Mouse (Mus musculus) leukemia stem cell, adult 10-12 weeks (primary cell): ENCODE results near the gene Esam. TPM values are rescaled to one million over a fixed set of nuclear protein-coding genes. Genes with fewer than 3 reads are reported as not detected.

Source experiments
- polyA plus RNA-seq: library from polyadenylated mRNA; stranded (reverse); fragments of >175 nt; gene quantifications from 2 replicates; pipeline ENCODE4 v1.2.3, GENCODE M21; 2012; ENCODE audit warnings: low replicate concordance

The Esam gene
- polyA plus RNA-seq, result 0.55 and 3.4 TPM in 2 replicates

DNA sequence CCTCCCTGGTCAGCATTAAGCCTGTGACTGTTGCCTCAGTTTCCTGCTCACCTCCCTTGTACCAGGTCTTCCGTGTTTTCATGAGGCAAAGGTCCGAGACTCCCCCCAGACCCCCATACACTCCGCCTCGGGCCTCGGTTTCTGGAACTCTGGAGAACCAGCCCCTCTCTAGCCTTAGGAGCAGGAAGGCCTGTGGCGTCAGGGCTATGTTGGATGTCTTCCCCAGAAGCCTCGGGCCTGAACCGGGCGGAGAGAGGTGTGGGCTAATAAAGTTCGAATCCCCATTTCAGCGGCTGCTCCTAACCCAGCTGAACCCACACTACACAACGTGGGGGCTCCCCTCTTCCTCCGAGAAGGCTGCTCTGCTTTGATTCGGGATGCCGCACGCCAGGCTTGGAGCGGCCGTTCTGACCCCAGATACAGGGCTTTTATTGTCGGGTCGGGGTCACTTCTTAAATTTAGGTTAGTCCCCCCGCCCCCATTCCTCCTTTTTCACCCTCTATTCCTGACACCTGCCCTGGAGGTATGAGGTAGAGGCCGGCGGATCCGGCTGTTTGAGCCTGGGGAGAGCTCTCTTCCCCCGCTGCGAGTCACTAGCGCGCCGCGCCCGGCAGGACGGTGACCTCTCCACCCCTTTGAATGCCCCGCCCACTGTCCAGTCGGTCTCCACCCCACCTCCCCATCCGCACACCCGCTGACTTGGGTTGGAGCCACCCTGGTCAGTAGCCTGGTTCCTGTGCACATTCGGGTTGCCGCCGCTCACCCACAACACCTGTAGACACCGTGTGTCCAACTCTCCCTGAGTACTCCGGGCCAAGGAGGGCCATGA lies at the start of gene Esam:
TSS of gene Esam (plus strand) at position 683 of the 829 bp plus-strand sequence.

DNA sequence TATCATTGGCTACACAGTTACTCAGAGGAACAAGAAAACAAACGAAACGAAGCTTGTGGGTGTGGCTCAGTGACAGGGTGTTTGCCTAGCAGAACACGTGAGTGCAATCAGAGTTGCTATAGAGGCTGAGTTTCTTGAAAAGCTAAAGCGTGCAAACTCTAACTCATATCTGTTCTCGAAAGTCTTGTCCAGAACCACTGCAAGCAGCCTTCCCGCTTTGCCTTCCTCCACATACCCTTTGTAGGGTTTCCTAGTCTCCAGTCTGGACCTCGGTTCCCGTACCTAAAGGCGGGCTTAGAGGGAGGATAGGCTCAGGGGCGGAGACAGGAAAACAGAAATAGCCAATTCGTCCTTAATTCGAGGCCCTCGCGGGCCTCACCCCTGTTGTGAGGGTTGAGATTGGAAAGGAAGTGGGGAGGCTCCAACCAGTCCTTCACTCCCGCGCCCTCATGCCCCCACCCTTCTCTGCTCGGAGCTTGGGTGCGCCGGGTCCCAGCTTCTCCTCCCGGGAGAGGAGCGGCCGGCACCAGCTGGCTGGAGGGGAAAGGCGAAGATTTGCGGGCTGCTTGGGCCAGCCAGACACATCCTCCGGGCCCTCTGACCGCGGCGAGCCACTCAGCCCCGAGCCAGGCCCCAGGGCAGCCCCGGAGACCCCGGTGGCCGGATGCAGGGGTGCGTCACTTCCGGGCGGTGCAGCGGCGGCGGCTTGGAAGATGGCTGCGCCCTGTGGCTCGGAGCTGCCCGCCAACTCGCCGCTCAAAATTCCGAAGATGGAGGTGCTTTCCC lies 39.1 kb upstream of the Esam start, which contains the start of gene Msantd2:
TSS of gene Msantd2 (plus strand) at position 709 of the 786 bp plus-strand sequence.

DNA sequence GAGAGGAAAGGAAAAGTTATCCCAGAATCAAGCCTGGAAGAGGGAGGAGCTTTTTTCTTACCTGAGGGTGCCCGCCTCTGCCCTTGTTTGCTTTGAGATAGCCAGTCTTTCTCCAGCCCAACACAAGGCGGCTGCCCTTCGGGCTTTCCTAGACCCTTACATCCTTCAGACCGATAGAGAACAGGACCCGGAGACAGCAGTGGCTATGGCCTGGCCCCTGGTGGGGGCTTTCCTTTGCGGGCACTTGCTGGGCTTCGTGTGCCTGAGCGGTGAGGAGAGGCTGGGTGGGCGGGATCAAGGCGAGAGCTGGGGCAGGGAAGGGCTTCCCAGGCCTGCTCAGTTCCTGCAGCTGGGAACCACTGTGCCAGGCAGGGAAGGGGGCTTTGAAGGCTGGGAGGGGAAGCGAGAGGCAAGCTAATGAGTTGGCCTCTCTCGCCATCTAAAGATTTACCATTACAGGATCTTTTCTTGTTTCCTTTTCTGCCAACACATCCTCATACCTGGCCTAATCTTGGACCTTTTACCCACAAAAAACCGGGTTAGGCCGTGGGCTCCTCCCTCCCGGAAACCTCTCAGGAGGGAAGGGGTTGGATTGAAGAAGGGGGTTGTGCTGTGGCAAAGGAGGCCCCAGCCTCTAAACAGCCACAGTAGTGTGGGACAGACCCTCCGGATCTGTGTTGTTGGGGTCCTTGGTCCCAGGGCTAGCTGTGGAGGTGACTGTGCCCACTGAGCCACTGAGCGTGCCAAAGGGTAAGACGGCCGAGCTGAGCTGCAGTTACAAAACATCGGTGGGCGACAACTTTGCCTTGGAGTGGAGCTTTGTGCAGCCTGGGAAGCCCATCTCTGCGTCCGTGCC lies 11.5 kb downstream of the Esam start, which contains the start of gene Vsig2:
TSS of gene Vsig2 (plus strand) at position 86 of the 856 bp plus-strand sequence.

DNA sequence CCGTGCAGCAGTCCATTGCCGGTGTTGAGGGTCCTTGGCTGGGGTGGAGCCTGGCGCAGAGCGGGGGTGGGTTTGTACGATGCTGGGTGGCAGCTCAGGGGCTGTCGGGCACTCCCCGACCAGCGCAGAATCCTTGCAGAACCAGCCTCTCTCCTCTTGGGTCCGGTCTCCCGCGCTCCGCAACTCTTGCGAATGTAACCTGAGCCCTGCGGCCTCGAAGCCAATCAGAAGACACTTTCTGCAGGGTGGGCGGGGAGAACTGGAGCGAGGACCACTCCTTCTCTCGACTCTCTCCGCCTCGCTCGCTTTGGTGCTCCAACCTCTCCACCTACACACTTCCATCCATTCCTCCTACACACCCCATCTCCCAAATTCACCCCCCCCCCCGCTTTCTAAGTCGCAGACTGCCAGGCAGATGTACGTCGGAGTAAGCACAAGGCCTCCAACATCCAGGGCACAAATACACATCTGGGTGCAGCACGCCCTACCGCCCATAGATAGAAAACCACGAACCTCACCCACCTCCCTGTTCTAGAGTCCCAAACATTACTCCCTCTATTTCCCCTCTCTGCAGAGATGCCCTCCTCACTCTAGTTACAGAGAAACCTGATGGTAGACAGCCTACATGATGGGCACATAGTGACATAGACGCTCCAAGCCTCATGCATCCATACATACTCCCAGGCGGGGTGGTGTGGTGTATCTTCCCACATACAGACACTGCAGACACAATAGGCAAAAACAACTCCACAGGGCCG lies 24.8 kb downstream of the Esam start, which contains the start of gene Nrgn:
TSS of gene Nrgn (minus strand) at position 369 of the 758 bp plus-strand sequence.

DNA sequence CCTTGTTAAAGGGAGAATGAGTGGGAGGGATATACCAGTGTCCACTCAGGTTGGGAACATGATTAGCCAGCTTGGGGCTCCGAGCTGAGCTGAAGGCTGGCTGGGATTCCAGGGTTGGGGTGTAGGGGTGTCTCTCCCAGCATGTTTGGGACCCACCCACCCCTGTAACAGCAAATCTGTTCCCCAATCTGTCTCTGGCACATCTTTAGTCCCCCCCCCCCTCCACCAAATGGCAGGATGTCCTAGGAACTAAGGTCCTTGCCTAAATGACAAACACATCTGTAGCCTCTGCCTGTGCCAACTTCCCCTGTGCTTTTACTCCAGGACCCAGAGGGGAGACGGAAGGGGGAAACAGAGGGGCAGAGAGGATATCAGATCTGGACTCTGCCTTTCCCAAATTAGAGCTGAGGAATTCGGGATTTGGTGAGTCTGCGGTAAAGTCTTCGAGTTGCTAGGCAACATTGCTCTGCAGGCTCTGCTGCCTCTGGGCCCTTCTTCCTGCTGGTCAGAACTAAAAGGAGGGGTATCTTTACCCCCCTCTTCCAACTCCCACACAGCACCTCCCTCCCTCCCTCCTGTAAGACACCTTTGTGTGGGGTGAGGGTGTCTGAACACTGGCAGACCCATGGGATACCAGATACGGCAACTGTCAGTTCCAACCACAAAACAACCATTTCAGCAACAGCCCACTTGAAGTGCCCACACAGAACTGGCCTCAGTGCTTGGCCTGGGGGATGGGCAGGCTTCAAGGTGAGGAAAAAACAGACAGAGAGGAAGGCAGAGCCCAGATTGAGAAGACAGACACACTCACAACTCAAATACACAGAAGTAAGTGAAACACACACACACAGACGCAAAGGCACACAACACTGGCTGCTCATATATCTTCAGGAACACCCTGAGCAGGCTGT lies 27.2 kb downstream of the Esam start, which contains the start of gene Siae:
TSS of gene Siae (plus strand) at position 861 of the 911 bp plus-strand sequence.

Other genes starting within 250 kb of the Esam start
- gene Ccdc15, start 179.6 kb upstream of the Esam start, polyA plus RNA-seq, result 30.5 and 34.8 TPM in 2 replicates
- gene Hepacam, start 160.7 kb upstream of the Esam start, polyA plus RNA-seq, result 0.05 TPM in 1 of 2 replicates, not detected in the other
- 1.2 and 4.0 TPM in 2 replicates for gene Robo4, start 126.2 kb upstream of the Esam start, polyA plus RNA-seq
- gene Robo3, start 94.8 kb upstream of the Esam start, polyA plus RNA-seq, result 0.65 and 1.5 TPM in 2 replicates
- 10.9 and 13.7 TPM in 2 replicates for gene Msantd2, start 38.8 kb upstream of the Esam start, polyA plus RNA-seq
- not detected in 2 replicates for gene Vsig2, start 11.2 kb downstream of the Esam start, polyA plus RNA-seq
- gene Nrgn, start 24.8 kb downstream of the Esam start, polyA plus RNA-seq, result 101 and 127 TPM in 2 replicates
- gene Siae, start 27.6 kb downstream of the Esam start, polyA plus RNA-seq, result 0.34 and 0.44 TPM in 2 replicates
- gene Spa17, start 85.6 kb downstream of the Esam start, polyA plus RNA-seq, result not detected in 2 replicates
- 20.1 and 35.3 TPM in 2 replicates for gene Tbrg1, start 129.2 kb downstream of the Esam start, polyA plus RNA-seq
- gene Panx3, start 141.2 kb downstream of the Esam start, polyA plus RNA-seq, result not detected in 2 replicates
- gene Olfr160, start 188.2 kb downstream of the Esam start, polyA plus RNA-seq, result not detected in 2 replicates
- not detected in 2 replicates for gene Olfr874, start 217.0 kb downstream of the Esam start, polyA plus RNA-seq
- not detected in 2 replicates for gene Olfr875, start 243.8 kb downstream of the Esam start, polyA plus RNA-seq